Comparison of ENCODE assay signal across 8 mouse cellular contexts in the genomic region with DNA sequence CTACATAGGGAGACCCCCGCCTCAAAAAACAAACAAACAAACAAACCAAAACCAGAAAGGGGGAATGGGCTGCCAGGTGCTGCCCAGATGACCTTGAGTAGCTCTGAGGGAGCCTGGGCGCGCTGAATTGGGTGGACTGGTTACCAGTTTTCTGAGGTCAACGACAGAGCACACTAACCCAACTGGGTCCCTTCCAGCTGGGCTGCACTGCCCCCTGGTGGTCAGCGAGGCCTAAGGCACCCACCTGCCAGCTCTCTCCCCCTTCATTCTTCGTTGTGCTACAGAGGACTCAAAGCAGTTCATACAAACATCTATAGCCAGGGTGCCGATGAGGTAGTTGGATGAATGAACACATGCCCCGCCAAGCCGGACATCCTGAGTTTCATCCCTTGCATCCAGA. TPM values are rescaled to one million over a fixed set of nuclear protein-coding genes. Genes with fewer than 3 reads are reported as not detected.
DNase-seq lines count a peak whose midpoint lies in the region; TF ChIP-seq lines count a peak whose summit lies in the region.

No protein-coding gene starts in this region.

- H3K36me3 ChIP-seq in C2C12 (ENCODE audit: control insufficient read depth, insufficient read depth) = no peaks in the 10 kb centered on the region

- H3K79me2 ChIP-seq in C2C12 (ENCODE audit: control insufficient read depth, insufficient read depth) = no peaks in the 10 kb centered on the region

- peak; percentile 89 for TF ChIP-seq CTCF in C2C12 (IDR thresholded peaks at IDR 0.05; ENCODE audit: control insufficient read depth, insufficient read depth, insufficient read length)

- no peak overlapping the region for H3ac ChIP-seq in C2C12 (ENCODE audit: control insufficient read depth, insufficient read length, low read depth)

- H3K79me3 ChIP-seq in C2C12 (ENCODE audit: low read depth) = no peaks in the 10 kb centered on the region

- H3K4me3 ChIP-seq in C2C12 (ENCODE audit: insufficient read depth, poor library complexity, severe bottlenecking) = no peak overlapping the region

- no peaks in the 10 kb centered on the region for H3K27me3 ChIP-seq in C2C12 (ENCODE audit: control insufficient read depth, insufficient read depth, insufficient read length)

- peak; percentile 74 for DNase-seq in Muller cell, postnatal 12 days (ENCODE audit: inconsistent ontology term)
- DNase-seq in cerebellum, adult 9-11 months = peak; percentile 78
- DNase-seq in gastrocnemius, postnatal 4 days (ENCODE audit: low spot score in 2 of 2) = peak; percentile 66 to 77
- peak; percentile 61 to 89 for DNase-seq in kidney, postnatal 36 days
- DNase-seq in lung, postnatal 25 days (ENCODE audit: low spot score) = peak; percentile 62
- peak; percentile 27 for DNase-seq in right cerebral cortex, postnatal 25 days
- peak; percentile 87 for DNase-seq in urinary bladder, postnatal 25 days (ENCODE audit: low spot score)

TF ChIP-seq in C2C12, 6 proteins besides CTCF, POLR2A, EP300 and RAD21:
- TF ChIP-seq MYOG (IDR thresholded peaks at IDR 0.05; ENCODE audit: control insufficient read depth, extremely low read depth, insufficient read length) (no peak), MYOD1 (IDR thresholded peaks at IDR 0.05; ENCODE audit: control insufficient read depth, insufficient read length, low read depth) (no peak), MAX (IDR thresholded peaks at IDR 0.05) (no peak), CEBPB (IDR thresholded peaks at IDR 0.05; ENCODE audit: low read depth) (no peak), USF1 (IDR thresholded peaks at IDR 0.05; ENCODE audit: low read depth) (no peak), FOSL1 (IDR thresholded peaks at IDR 0.05; ENCODE audit: insufficient read depth, low read length, poor library complexity, severe bottlenecking) (no peak)

RNA-seq across cellular contexts. Expression of gene Mief1, which starts 8.6 kb away (rescaled TPM):
- polyA plus RNA-seq in C2C12 (2012; fragmentation: generic; extraction: Trizol) = 27.3 TPM
- total RNA-seq in gastrocnemius, postnatal 4 days (2021) = 10 to 100 TPM; 28.7 to 33.5 TPM

RNA-seq across cellular contexts. Expression of gene AC140267.1, which starts 10.4 kb away (rescaled TPM):
- polyA plus RNA-seq in C2C12 (2012; fragmentation: generic; extraction: Trizol) = not detected
- 10 to 100 TPM; 12.3 to 12.6 TPM for total RNA-seq in gastrocnemius, postnatal 4 days (2021)

RNA-seq across cellular contexts. Expression of gene Atf4, which starts 29.8 kb away (rescaled TPM):
- polyA plus RNA-seq in C2C12 (2012; fragmentation: generic; extraction: Trizol) = 507 TPM
- total RNA-seq in gastrocnemius, postnatal 4 days (2021) = 100 to 1,000 TPM; 118 to 130 TPM

RNA-seq across cellular contexts. Expression of gene Rps19bp1, which starts 38.9 kb away (rescaled TPM):
- polyA plus RNA-seq in C2C12 (2012; fragmentation: generic; extraction: Trizol) = 223 TPM
- 10 to 100 TPM; 23.8 to 26.4 TPM for total RNA-seq in gastrocnemius, postnatal 4 days (2021)

RNA-seq across cellular contexts. Expression of gene Mgat3, which starts 51.7 kb away (rescaled TPM):
- polyA plus RNA-seq in C2C12 (2012; fragmentation: generic; extraction: Trizol) = 19.2 TPM
- 1 to 10 TPM; 4.1 to 4.5 TPM for total RNA-seq in gastrocnemius, postnatal 4 days (2021)

Comparison
In these comparisons a context has a peak if more than half of its experiments do, and no peak if none do; other contexts are left out.
1. DNase-seq: peak in every context shown above with its lines; median percentile 87 in urinary bladder, postnatal 25 days; 78 in cerebellum, adult 9-11 months; 75 in kidney, postnatal 36 days; 74 in Muller cell, postnatal 12 days; 72 in gastrocnemius, postnatal 4 days; 62 in lung, postnatal 25 days; 27 in right cerebral cortex, postnatal 25 days.